Mouse (Mus musculus) ovary, postnatal 36 days (tissue): ENCODE results near the gene Kremen2.
"Not testable (repeated sequence)": the region's sequence is repeated elsewhere in the genome, so short reads cannot be mapped to it uniquely, and the experiment has no call there.

Experiments
- DNase-seq: peaks from one replicate; pipeline ENCODE4 v3.0.0; 2022; ENCODE audit warnings: low spot score, mixed read lengths

Kremen2 gene

DNA sequence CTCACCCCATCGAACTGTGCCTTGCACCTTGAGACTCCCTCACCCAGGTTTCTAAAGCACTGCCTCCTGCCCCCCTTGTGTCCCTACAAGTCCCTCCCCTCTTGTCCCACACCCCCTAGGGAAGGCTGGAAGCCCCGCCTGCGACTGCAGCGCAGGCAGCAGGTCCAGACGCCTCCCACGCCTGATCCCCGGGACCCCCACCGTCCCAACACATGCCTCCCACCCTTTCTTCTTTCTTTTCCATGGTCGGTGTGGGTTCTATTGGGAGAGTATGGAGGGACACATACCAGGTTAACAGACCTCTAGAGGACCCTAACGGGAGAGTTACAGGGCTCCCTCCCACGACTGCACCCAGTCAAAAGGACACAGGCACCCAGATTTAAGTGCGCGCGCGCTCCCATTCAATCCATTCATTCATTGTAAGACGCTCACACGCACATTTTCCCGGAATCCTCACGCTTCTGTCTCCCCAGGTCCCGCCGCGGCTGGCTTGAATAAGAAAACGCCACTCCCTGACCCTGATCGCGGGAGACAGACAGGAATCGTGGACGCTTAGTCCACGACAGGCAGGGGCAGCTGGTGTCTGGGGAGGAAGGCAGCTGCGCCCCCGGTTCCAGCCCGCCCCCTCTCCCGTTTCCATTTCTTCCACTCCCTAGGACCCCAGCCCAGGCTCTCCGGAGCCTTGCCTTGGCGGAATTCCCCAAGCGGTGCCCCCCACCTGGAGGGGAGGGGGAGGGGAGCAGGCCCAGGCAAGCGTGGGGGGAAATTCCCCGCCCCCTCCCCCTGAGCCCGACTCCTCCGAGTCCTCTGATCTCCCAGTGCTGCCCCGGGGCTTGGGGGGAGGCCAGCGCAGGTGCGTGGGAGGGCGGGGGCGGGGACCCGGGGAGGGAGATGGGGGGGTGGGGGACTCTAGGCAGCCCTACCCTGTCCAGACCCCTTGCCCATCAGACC lies at the start of gene Kremen2:
TSS of gene Kremen2 (minus strand) at position 533 of the 951 bp plus-strand sequence.
- no peak for DNase-seq

DNA sequence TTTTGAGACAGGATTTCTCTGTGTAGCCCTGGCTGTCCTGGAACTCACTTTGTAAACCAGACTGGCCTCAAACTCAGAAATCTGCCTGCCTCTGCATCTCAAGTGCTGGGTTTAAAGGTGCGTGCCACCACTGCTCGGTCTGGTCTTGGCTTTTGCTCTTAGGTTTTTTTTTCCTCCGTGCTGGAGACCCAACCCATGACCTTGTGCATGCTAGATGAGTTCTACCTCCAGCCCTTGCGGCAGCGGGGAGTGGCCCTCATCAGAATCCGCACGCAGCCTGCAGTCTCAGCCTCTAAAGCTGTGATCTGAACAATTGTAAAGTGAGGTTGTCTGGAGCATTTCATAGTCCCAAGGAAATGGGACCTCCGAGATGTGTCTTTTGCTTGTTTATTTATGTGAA lies 49.7 kb upstream of the Kremen2 start:
- DNase-seq = no peak

DNA sequence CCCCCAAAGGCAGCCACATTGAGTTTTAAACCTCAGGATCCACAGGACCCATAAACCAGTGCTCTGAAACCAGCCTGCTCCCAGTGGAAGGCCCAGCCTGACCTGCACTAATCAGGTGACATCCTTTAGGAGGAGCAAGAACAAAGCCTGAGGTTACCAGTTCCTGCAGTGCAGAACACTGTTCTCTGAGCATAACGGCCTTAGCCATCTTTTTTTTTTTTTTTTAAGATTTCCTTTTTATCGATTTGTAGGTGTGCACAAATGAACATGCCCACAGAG lies 45.4 kb upstream of the Kremen2 start:
- DNase-seq = no peak

DNA sequence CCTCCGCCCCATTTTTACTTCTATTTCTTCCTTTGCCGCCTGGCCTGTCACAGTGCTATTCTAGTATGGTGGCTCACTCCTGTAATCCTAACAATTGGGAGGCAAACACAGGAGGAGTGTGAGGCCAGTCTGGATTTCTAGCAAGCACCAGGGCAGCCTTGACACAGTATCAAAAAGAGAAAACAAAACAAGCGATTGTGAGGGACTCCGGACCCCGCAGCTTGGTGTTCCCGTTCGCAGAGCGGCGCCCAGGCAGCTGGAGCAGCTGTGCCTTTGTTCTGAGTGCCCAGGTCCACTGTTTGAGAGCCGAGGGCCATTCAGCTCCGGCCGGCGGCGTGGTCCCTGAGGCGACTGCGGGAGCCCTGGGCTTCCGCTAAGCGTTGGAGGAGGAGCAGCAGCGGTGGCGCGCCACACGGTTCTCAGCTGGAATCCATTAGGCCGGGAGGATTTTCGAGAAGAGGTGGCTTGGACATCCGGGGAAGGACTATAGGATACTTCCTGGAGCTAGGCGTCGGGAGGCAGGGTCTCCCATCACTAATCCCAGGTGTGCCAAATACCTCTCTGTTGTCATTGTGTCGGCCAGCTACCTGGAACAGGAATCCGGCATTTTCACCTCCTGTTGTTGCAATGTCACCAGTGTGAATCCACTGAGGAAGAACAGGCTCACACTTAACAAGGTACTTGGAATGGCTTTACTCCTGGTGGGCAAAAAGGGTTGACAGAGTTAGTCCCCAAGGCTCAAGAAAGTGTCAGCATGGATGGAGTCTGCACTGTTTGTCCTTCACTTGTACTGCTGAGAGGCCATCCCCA lies 44.8 kb upstream of the Kremen2 start, which contains the start of gene Srrm2:
TSS of gene Srrm2 (plus strand) at position 264 of the 810 bp plus-strand sequence.
- peak; percentile 72 for DNase-seq

DNA sequence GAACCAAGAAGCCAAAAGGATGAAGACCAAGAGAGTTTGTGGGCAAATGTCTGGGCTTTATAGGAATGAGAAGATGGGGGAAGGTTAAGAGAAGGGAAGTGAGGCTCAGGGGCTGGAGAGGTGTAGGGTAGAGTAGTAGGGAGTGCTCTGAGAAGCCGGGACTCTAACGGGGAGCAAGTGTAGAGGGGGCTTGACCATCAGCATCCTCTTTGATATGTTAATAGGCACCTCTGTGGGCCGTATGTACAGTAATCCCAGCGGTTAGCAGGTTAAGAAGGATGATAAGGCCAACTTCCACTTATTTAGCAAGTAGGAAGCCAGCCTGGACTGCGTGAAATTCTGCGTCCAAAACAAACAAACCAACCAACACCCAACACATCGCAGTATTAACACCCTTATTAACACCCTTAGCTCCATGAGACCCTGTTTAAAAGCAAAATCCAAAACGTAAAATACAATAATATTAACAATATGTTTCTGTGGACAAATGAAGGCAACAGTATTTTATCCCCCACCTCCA lies 44.2 kb upstream of the Kremen2 start:
- no peak for DNase-seq

DNA sequence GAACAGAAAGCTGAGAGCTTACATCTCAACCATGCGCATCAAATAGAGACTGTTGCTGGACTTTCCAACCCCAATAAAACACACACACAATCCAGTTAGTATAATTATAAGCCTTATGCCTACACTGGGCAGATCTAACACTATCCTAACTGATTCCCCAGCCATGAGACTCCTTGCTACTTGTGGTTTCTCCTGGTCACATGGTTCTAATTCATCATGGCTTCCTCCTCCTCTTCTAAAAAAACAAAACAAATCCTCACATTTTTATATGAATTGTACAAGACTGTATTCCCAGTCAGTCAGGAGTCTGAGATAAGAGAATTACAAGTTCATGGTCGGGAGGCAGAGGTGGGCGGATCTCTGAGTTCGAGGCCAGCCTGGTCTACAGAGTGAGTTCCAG lies 43.3 kb upstream of the Kremen2 start:
- DNase-seq = no peak

DNA sequence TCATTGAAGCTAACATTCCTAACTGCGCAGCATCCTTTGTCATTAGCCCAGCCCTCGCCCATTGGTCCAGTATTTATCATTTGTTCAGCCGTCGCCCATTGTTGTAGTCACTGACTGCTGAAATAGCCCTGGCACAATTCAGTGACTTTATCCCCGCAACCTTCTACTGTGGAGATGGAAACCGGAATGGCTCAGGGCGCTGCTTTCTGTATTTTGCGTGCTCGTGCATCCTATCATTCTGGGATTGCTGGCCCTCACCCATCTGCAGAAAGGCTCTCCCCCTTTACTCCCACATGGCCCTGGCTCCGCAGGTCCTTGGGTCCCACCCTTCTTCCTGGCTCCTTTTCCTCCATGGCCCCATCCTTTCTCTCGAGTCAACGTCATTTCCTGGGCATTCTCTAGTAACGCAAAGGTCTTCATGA lies 40.9 kb upstream of the Kremen2 start:
- no peak for DNase-seq

DNA sequence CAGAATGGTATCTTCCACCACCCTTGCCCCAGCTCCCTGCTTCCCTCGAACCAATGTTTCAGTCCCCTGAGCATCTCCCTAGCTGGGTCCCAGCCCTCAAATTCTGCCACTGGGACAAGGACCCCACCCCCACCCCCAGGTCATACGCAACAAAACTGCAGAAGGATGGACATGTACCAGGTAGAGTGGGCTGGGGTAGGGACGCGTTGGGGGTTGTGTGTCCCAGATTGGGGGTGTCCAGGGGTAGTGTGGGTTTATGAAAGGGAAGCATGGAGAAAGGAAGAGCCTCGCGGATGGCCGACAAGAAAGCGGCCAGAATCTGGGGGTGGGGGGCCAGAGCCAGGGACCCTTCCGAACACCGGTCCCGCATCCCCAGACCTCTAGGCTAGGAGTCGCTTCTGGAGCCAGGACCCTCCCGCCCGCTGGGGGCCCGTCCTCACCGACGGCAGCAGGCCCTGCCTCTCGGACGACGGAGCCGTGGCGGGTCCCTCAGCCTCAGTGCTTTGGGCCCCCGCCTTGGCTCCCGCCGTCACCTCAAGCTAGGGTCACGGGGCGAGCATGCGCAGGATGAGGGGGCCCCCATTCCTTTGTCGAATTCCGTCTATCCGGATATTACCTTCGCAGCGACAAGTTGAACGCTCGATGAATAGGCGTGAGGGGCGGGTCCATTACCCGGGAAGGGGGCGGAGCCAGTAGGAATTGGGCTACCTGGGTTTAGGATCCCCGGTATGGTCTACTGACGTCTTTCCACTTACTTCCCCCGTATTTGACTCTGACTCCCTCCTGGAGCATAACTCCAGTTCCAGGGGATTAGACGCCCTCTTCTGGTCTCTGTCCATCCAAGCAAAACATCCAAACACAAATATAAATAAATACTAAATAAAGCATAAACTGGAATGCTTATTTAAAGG lies 40.2 kb upstream of the Kremen2 start, which contains the start of gene Flywch2:
TSS of gene Flywch2 (minus strand) at position 521 of the 911 bp plus-strand sequence.
- peak; percentile 75 for DNase-seq

DNA sequence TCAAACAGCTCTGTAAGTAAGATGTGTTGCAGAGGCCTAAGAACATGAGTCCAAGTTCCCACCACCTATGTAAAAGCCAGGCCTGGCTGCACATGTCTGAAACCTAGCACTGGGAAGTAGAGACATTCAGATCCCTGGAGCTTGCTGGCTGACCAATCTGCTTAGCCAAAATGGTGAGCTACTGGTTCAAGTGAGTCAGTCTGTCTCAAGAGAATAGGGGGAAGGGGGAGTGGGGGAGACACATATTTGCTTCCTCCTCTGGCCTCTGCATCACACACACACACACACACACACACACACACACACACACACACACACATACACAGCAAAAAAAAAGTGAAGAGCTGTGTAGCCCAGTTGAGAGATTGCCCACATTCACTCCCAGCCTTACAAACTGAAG lies 37.7 kb upstream of the Kremen2 start:
- no peak for DNase-seq

DNA sequence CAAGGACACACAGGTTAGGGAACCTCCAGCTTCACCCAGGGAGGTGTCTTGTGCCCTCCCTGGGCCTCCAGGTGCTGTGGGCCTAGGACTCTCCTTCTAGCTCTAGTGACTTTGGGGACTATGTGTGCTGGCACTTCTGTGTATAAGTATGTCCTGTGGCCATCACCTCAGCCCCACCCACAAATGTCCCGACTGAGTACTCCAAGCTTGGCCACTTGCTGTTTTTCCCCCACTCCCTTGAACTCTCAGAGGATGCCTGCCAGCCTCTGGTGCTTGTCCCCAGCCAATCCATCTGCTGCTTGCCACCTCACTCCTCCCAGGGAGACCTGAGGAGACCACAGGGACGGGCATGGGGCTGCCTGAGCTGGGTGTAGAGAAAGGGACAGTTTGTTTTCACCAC lies 32.8 kb upstream of the Kremen2 start:
- DNase-seq = no peak

DNA sequence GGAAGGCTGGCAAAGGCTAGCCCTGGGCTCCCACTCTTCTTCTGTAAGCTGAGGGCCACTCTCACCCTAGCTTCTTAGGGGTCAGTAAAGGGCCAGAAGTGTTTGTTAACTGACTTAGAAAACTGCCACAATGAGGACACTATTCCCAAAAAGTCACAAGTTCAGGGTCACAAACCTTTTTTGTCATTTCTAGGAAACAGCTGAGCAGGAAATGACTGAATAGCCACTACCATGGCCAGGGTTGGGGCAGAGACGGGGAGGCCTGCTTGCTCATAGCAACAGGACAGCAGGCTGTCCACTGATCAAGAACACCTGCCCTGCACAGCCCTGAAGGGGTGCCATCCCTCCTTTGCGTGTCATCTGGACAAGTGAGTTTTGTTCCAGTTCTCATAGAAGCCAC lies 31.5 kb upstream of the Kremen2 start:
- no peak for DNase-seq

DNA sequence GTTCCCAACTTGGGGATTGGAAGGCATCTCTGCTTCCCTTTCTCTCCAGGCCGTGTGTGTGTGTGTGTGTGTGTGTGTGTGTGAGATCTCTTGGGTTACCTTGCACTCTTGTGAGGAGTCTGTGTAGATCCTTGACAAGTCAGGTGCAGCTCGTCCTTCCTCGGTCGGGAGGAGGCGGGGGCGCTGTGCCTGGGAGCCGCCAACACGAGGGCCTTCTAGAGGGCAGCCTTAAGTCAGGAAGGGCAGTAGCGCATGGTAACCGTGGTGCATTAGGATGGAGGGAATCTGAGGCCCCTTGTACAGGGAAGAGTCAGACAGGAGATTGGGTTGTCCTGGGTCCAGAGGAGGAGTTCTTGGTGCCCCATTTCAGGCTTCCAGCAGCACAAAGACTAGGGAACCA lies 30.6 kb upstream of the Kremen2 start:
- DNase-seq = no peak

DNA sequence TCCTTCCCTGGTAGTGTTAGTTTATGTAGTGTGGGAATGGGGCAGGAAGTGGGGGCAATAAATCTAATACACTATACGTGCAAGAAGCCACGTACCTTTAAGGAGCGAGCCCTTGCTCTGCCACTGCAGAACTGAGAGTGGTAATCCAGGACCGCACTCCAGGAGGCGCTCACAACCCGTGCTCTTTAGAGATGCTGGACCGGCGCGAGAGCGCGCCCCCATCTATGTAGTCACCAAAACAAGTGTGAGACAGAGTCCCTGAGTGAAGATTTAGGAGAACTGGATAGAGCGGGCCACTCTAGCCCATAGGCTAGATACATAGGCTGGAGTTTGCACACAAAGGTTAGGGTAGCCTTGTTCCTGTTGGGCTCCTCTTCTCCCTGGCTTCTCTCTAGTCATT lies 28.5 kb upstream of the Kremen2 start:
- peak; percentile 84 for DNase-seq

DNA sequence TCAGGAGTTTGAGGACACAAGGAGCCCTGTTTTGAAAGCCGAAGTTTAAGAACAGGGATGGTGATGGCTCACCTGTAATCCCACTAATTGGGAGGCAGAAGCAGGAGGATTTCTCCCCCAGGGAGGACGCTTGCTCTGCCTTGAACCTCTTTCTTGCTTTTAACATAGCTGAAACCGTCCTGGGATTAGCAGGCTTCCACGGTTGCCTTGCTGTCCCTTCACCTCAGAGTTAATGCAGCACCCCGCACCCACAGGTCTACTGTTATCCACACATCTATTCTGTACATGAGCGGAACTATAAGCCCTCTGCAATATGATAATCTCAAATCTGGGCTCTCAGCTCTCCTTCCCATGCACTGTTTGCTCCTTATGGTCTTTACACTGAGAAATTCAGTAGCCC lies 28.0 kb upstream of the Kremen2 start:
- no peak for DNase-seq

DNA sequence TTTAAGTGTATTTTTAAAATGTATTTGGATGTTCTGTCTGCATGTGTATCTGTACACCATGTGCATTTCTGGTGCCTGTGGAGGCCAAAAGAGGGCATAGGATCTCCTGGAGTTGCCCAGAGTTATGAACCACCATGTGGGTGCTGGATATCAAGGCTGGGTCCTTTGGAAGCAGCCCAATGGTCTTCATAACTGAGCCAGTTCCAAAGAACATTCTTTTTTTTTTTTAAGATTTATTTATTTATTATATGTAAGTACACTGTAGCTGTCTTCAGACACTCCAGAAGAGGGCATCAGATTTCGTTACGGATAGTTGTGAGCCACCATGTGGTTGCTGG lies 26.6 kb upstream of the Kremen2 start:
- not testable (repeated sequence) for DNase-seq

DNA sequence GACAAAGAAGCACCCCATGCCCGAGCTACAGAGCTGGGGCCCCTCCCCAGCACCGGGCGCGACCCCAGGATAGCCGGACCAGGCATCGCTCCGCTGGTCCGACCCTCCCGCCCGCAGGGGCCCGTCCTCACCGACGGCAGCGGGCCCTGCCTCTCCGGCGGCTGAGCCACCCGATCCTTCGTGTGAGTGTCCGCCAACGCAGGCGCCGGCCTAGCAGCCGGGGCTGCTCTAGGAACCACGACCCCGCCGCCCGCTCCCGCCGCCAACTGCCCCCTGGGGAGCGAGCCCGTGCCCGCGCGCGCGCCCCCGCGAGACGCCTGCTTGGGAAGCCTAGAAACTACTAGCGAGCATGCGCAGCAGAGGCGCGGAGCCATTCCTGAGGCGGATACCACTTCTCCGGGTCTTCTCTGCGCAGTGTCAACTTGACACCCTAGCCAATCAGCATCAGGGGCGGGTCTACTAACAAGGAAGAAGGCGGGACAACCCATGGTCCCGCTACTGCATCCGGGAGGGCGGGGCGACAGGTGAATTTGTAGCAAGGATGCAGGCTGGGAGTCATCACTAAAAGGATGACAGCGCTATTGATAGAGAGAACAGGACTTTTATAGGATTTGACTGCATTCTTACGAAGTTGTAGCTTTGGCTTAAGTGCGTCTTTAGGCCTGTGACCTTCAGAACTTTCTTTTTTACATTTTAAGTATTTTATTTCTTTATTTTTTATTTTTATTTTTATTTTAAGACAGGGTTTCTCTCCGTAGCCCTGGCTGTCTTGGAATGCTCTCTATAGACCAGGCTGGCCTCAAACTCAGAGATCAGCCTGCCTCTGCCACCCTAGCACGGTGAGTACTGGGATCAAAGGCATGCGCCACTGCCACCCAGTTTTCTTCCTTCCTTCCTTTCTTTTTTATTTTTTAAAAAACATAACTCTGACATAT lies 25.9 kb upstream of the Kremen2 start, which contains the start of gene Flywch1:
TSS of gene Flywch1 (minus strand) at position 319 of the 935 bp plus-strand sequence.
- DNase-seq = peak; percentile 96

DNA sequence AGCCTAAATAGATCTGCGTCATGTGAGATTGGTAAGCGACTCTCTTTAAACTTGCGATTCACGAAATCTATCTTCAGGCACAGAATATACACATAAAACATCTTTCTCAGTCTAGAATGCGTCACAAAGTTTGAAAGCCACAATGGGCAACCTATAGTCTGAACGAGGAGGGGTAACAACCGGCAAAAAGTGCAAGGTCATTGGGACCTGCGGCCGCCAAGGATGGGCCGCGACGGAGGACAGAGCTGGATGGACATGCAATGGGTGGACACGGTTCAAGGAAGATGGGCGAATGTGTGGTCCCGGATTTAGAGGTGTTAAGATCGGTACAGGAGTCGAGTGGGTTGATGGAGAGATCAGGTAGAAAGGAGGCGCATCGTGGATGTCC lies 25.3 kb upstream of the Kremen2 start:
- DNase-seq = no peak

DNA sequence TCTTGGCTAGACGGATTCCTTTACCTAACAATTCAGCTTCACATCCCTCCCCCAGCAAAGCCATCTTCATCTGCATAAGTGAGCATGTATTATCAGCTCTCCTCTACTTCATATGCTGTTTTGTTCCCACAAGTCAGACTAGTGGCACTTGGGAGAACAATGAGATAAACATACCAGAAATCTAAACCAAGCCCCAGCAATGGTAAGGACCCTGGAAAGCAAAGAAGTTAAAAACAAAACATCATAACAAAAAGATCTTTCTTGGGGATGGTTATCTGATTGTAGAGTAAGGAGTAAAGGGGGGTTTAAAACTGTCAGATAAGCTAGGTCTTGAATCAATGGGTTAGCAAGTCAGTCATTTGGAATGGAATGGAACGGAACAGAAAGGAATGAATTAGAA lies 24.9 kb upstream of the Kremen2 start:
- DNase-seq = no peak

DNA sequence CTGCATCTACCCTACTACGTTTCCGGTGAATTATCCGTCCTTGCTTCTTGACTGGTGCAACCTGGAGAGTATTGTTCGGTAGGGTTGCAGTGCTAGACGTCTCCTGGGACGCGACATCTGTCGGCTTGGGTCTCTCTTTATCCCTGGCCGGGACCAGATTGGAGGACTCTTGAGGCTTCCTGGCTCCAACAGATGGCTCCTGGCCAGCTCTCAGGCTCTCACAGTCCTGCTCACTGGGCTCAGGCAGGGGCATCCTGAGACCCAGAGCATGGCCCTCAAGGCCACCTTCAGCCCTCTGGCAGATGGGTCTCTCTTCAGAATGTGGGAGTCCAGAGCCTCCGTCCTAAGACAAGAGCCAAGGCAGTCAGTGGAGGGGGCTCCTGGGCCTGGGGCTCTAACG lies 17.3 kb upstream of the Kremen2 start:
- DNase-seq = no peak

DNA sequence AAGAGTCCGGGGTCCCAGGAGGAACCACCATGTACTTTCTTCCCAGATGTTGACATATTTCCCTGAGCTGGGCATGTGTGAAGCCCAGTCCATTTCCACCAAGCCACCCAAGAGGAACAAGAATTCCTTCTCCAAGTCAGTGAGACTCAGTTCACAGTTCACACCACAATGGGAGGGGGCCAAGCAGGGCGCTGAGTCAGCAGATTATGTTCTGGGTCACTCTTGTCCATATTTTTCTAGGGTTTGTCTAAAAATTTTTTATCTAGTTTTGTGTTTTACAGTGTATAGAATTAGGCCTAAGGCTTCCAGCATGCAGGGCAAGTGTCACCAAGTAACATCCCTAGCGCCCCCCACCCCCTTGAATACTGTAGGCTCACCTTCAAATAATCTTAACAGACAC lies 15.5 kb upstream of the Kremen2 start:
- no peak for DNase-seq

DNA sequence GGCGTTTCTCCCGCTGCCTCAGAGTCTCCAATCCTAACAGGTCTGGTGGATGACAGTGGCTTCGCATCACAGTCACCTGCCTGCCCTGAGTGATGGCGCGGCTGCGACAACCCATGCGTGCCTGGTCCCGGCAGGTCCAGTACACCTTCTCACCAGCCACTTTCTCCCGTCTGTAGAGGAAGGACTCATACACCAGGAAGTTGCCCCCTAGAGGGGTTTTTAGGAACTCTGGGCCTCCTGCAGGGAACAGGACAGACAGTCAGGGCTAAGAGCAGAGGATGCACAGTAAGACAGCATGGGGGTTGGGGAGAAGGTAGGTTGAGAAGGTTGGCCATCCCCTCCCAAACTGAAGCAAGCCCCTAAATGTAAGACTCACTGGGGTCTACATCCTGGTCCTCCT lies 14.6 kb upstream of the Kremen2 start:
- DNase-seq = no peak
